Mouse (Mus musculus): ENCODE measurements around the gene Mrpl4.

Mrpl4 gene

GRCm38 (mm10) chr9:21017177-21017575 lies 14.6 kb downstream of the Mrpl4 start:
- DNase-seq (ENCODE audit: low read depth) = no peak

- no peak for DNase-seq (ENCODE audit: low read depth)
Measured at GRCm38 (mm10) chr9:21018600-21018999, 16.1 kb downstream of the Mrpl4 start.

GRCm38 (mm10) chr9:21021363-21021762 lies 18.8 kb downstream of the Mrpl4 start:
- DNase-seq (ENCODE audit: low read depth) = no peak

GRCm38 (mm10) chr9:21022288-21022687 lies 19.8 kb downstream of the Mrpl4 start:
- DNase-seq (ENCODE audit: low read depth) = no peak

GRCm38 (mm10) chr9:21022726-21023125 lies 20.2 kb downstream of the Mrpl4 start:
- no peak for DNase-seq (ENCODE audit: low read depth)

GRCm38 (mm10) chr9:21025258-21025810 lies 22.8 kb downstream of the Mrpl4 start:
- DNase-seq (ENCODE audit: low read depth) = no peak

GRCm38 (mm10) chr9:21026849-21027248 lies 24.3 kb downstream of the Mrpl4 start:
- no peak for DNase-seq (ENCODE audit: low read depth)

- DNase-seq (ENCODE audit: low read depth) = no peak
Measured at GRCm38 (mm10) chr9:21027774-21028290, 25.3 kb downstream of the Mrpl4 start.

GRCm38 (mm10) chr9:21028560-21029110 lies 26.1 kb downstream of the Mrpl4 start:
- no peak for DNase-seq (ENCODE audit: low read depth)

- DNase-seq (ENCODE audit: low read depth) = peak; percentile 83
Measured at GRCm38 (mm10) chr9:21029291-21030054, 26.9 kb downstream of the Mrpl4 start, which contains the start of gene Icam4. Icam4 (plus strand) TSS chr9:21029373.

- no peak for DNase-seq (ENCODE audit: low read depth)
Measured at GRCm38 (mm10) chr9:21030055-21030600, 27.6 kb downstream of the Mrpl4 start.

GRCm38 (mm10) chr9:21030781-21031250 lies 28.3 kb downstream of the Mrpl4 start:
- DNase-seq (ENCODE audit: low read depth) = peak; percentile 98

GRCm38 (mm10) chr9:21031251-21031895 lies 28.8 kb downstream of the Mrpl4 start:
- peak; percentile 82 for DNase-seq (ENCODE audit: low read depth)

- DNase-seq (ENCODE audit: low read depth) = no peak
Measured at GRCm38 (mm10) chr9:21031896-21032351, 29.4 kb downstream of the Mrpl4 start, which contains the start of gene Icam5. Icam5 (plus strand) TSS chr9:21032073.

GRCm38 (mm10) chr9:21032491-21032890 lies 30.0 kb downstream of the Mrpl4 start:
- DNase-seq (ENCODE audit: low read depth) = no peak

GRCm38 (mm10) chr9:21033136-21033535 lies 30.6 kb downstream of the Mrpl4 start:
- DNase-seq (ENCODE audit: low read depth) = peak; percentile 91

GRCm38 (mm10) chr9:21034481-21035085 lies 32.0 kb downstream of the Mrpl4 start:
- peak; percentile 44 for DNase-seq (ENCODE audit: low read depth)

- DNase-seq (ENCODE audit: low read depth) = no peak
Measured at GRCm38 (mm10) chr9:21035586-21035985, 33.0 kb downstream of the Mrpl4 start.

- DNase-seq (ENCODE audit: low read depth) = no peak
Measured at GRCm38 (mm10) chr9:21036161-21036560, 33.6 kb downstream of the Mrpl4 start.

- no peak for DNase-seq (ENCODE audit: low read depth)
Measured at GRCm38 (mm10) chr9:21036666-21037065, 34.1 kb downstream of the Mrpl4 start.

GRCm38 (mm10) chr9:21037481-21037891 lies 34.9 kb downstream of the Mrpl4 start:
- DNase-seq (ENCODE audit: low read depth) = no peak
